Mouse (Mus musculus): ENCODE measurements around the gene Ppef1. TPM values are rescaled to one million over a fixed set of nuclear protein-coding genes. Genes with fewer than 3 reads are reported as not detected.

Ppef1 gene
- total and polyA plus RNA-seq, 3 experiments: 0.15 TPM; not detected in 2

- TF ChIP-seq EP300 (IDR thresholded peaks at IDR 0.05; ENCODE audit: low read depth in 1 of 2, low read length in 2 of 2) (no peak), USF1 (IDR thresholded peaks at IDR 0.05; ENCODE audit: low read depth, low read length) (no peak), CTCF (IDR thresholded peaks at IDR 0.05 in 2 of 3, conservative IDR thresholded peaks at IDR 0.05 in 1 of 3; ENCODE audit: control insufficient read depth in 1 of 3, insufficient read depth in 1 of 3, low read depth in 2 of 3, low read length in 3 of 3, poor library complexity in 1 of 3, severe bottlenecking in 1 of 3) (no peak), CHD2 (IDR thresholded peaks at IDR 0.05; ENCODE audit: low read length) (no peak)
These were observed 13.1 kb upstream of the Ppef1 start for GRCm38 (mm10) chrX:160748653-160749052.

GRCm38 (mm10) chrX:160745399-160745798 is 9.8 kb upstream of the Ppef1 start:
- Histone ChIP-seq H3K27me3 (ENCODE audit: control insufficient read depth in 1 of 2, insufficient read depth in 2 of 2, low read length in 2 of 2) (no peaks in the 10 kb centered on the region), H3K4me1 (ENCODE audit: control insufficient read depth in 1 of 2, insufficient read depth in 2 of 2, low read length in 2 of 2) (peaks cover 0 to 1% of the 10 kb centered on the region in 2 experiments; a peak in 2 of 4 replicates), H3K9me3 (replicated peaks; ENCODE audit: insufficient read depth, low read length) (no peaks in the 10 kb centered on the region), H3K27ac (ENCODE audit: control insufficient read depth, low read depth, low read length) (no peak overlapping the region), H3K4me3 (ENCODE audit: control insufficient read depth in 1 of 2, insufficient read depth in 1 of 2, low read depth in 2 of 2, low read length in 2 of 2) (no peak overlapping the region), H3K9ac (ENCODE audit: control insufficient read depth, low read depth, low read length, poor library complexity, severe bottlenecking) (no peak overlapping the region), H3K36me3 (ENCODE audit: control insufficient read depth in 1 of 2, insufficient read depth in 2 of 2, low read length in 2 of 2) (peaks cover 0 to 4% of the 10 kb centered on the region in 2 experiments; a peak in 2 of 4 replicates), H3K79me2 (ENCODE audit: control insufficient read depth, insufficient read depth, low read length, poor library complexity) (no peaks in the 10 kb centered on the region)
- peak; percentile 40 for DNase-seq (ENCODE audit: low read depth, low spot score)
- TF ChIP-seq TBP (IDR thresholded peaks at IDR 0.05; ENCODE audit: low read depth, low read length) (no peak), TCF12 (IDR thresholded peaks at IDR 0.05; ENCODE audit: low read depth, low read length) (peak; percentile 71), RAD21 (IDR thresholded peaks at IDR 0.05; ENCODE audit: low read depth, low read length) (no peak), SIN3A (IDR thresholded peaks at IDR 0.05; ENCODE audit: low read length) (peak; percentile 42; the same call in 1 of the 2 replicates), MYC (IDR thresholded peaks at IDR 0.05; ENCODE audit: low read depth, low read length) (no peak), RCOR1 (IDR thresholded peaks at IDR 0.05; ENCODE audit: low read depth, low read length) (peak; percentile 91), USF1 (IDR thresholded peaks at IDR 0.05; ENCODE audit: low read depth, low read length) (peak; percentile 33; the same call in 1 of the 2 replicates), ZNF384 (IDR thresholded peaks at IDR 0.05; ENCODE audit: low read depth, low read length) (no peak), GATA1 (IDR thresholded peaks at IDR 0.05; ENCODE audit: low read depth, low read length) (peak; percentile 87), BHLHE40 (IDR thresholded peaks at IDR 0.05; ENCODE audit: borderline replicate concordance, low read depth, low read length) (0 out of 2 replicates have a peak, but pooled peaks have one; percentile 9), EP300 (IDR thresholded peaks at IDR 0.05; ENCODE audit: low read depth in 1 of 2, low read length in 2 of 2) (peak; percentile 86 to 88), HCFC1 (IDR thresholded peaks at IDR 0.05; ENCODE audit: low read depth, low read length) (no peak), TAL1 (IDR thresholded peaks at IDR 0.05; ENCODE audit: low read length) (peak; percentile 86), ETS1 (IDR thresholded peaks at IDR 0.05; ENCODE audit: low read depth, low read length) (peak; percentile 32; the same call in 1 of the 2 replicates)

More at GRCm38 (mm10) chrX:160748653-160749052, 13.1 kb upstream of the Ppef1 start:
- H3K79me2 ChIP-seq (ENCODE audit: control insufficient read depth, insufficient read depth, low read length, poor library complexity): no peaks in the 10 kb centered on the region
- H3K9me3 ChIP-seq (replicated peaks; ENCODE audit: insufficient read depth, low read length): no peaks in the 10 kb centered on the region
- peaks cover 0 to 7% of the 10 kb centered on the region in 2 experiments; a peak in 2 of 4 replicates for H3K4me1 ChIP-seq (ENCODE audit: control insufficient read depth in 1 of 2, insufficient read depth in 2 of 2, low read length in 2 of 2)
- no peak overlapping the region for H3K9ac ChIP-seq (ENCODE audit: control insufficient read depth, low read depth, low read length, poor library complexity, severe bottlenecking)
- H3K4me3 ChIP-seq (ENCODE audit: control insufficient read depth in 1 of 2, insufficient read depth in 1 of 2, low read depth in 2 of 2, low read length in 2 of 2): no peak overlapping the region
- no peaks in the 10 kb centered on the region for H3K27me3 ChIP-seq (ENCODE audit: control insufficient read depth in 1 of 2, insufficient read depth in 2 of 2, low read length in 2 of 2)
- no peak overlapping the region for H3K27ac ChIP-seq (ENCODE audit: control insufficient read depth, low read depth, low read length)
- no peak for DNase-seq (ENCODE audit: low read depth, low spot score)
- H3K36me3 ChIP-seq (ENCODE audit: control insufficient read depth in 1 of 2, insufficient read depth in 2 of 2, low read length in 2 of 2): peaks cover 0 to 4% of the 10 kb centered on the region in 2 experiments; a peak in 2 of 4 replicates

Measured in MEL (cell line).